Mouse (Mus musculus): ENCODE measurements around the gene Kcna7. TPM values are rescaled to one million over a fixed set of nuclear protein-coding genes. Genes with fewer than 3 reads are reported as not detected.
A peak's percentile ranks its signal among the peaks of the same experiment; 100 is the strongest.

Gene Kcna7
- polyA plus RNA-seq, 1 experiment from 2014 or later: not detected

DNA sequence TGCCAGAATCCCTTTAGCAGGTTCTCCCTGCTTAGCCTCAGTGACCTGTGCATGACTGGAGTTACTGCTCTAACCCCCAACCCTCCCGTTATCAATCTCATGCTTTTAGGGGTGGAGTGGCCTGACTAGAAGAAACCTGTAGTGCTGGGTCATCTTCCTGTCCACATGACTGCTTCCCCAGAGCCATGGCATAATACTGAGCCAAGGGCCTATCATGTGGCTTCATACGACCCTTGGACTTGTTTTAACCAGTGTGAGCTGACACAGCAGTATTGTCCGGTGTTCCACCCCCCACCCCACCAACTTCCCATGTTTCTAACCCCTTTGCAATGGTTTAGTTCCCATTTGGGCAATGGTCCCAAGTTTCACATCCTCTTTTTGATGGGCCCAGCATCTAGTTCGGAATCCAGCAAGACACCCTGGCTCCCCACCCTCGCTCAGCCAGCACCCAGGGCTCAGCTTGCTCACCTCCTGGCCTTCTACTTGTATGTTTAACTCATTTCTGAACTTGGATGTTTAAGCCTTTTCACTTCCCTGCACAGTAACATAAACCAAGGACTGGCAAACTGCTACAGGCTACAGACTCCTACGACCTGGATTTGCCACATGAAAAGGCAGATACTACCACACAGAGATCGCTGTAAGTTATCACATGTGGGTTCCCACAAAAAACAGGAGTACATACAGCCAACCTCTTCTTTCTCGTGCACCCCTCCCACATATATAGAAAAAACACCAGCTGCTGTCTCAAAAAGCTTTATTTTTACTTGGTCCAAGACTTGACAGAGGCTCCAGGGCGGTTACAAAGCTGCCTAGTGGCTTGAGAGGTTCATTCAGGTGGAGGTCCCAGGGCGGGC, 52.0 kb downstream of the Kcna7 start:
- Histone ChIP-seq H3K36me3 (peaks cover 62% of the 10 kb centered on the region), H3K27ac (peak overlapping the region; percentile 52), H3K9ac (peak overlapping the region; percentile 64), H3K4me3 (replicated peaks) (peak overlapping the region; percentile 68), H3K27me3 (no peaks in the 10 kb centered on the region), H3K4me1 (peaks cover 41% of the 10 kb centered on the region), H3K4me2 (peak overlapping the region; percentile 69), H3K9me3 (replicated peaks) (no peaks in the 10 kb centered on the region)
- ATAC-seq (replicated peaks; ENCODE audit: low FRiP score): no peak
- 56% methylated on average over 10 of the region's 10 CpGs for WGBS

DNA sequence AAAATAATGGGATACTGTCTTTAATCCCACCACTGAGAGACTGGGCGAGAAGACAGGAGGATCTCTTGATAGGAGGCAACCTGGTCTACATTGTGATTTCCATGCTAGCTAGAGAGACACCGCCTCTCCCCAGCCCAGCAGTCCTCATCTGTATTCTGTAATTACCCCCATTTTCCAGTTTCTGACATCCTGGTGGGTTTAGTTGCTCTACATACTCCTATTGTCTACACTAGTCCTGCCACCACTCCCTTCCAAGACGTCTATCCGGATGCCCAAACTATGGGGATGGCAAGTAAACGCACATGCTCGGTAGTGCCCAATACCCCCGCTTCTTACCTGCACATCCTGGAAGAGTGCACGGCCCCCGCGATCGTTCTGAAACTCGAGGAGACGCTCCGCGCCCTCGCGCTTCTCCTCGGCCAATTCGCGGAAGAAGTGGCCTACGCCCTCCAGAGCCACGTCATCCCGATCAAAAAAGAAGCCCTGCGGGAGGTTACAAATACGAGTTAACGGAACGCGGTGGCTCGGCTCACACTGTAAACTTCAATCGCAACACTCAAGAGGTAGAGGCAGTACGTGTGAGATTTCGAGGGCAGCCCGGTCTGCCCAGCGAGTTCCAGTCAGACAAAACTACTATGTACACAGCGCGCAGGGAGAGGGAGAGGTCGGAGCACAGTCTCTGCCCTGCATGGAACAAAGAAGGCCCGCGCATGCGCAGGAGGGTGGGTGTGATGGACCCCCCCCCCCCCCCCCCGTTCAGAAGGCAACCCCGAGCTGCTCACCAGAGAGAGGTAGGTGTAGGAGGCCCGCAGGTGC, 53.5 kb downstream of the Kcna7 start:
- H3K27me3 ChIP-seq: no peaks in the 10 kb centered on the region
- peaks cover 63% of the 10 kb centered on the region for H3K36me3 ChIP-seq
- H3K27ac ChIP-seq: peak overlapping the region; percentile 94

More for the DNA sequence above, 53.5 kb downstream of the Kcna7 start:
- Histone ChIP-seq H3K9me3 (replicated peaks) (no peaks in the 10 kb centered on the region), H3K4me2 (peak overlapping the region; percentile 69), H3K4me1 (peaks cover 41% of the 10 kb centered on the region), H3K9ac (peak overlapping the region; percentile 64), H3K4me3 (replicated peaks) (peak overlapping the region; percentile 68)
- under 1% methylated on average over 43 of the region's 43 CpGs for WGBS
- peak; percentile 68 for ATAC-seq (replicated peaks; ENCODE audit: low FRiP score)

Small RNA genes lying within 50 kb of the gene (microRNA-seq; reads per million reads assigned to microRNA genes)
- not detected for gene Gm22133

Other genes with a start within 250 kb of the Kcna7 start
- gene Slc17a7, start 241.7 kb upstream of the Kcna7 start, polyA plus RNA-seq (2015; fragmentation: Nextera tagmentation; extraction: Ambion mirVana): 0.14 and 0.30 TPM in 2 replicates
- not detected in 2 replicates for gene Gfy, start 226.1 kb upstream of the Kcna7 start, polyA plus RNA-seq (2015; fragmentation: Nextera tagmentation; extraction: Ambion mirVana)
- not detected in 2 replicates for gene Pth2, start 224.7 kb upstream of the Kcna7 start, polyA plus RNA-seq (2015; fragmentation: Nextera tagmentation; extraction: Ambion mirVana)
- 0.78 and 1.1 TPM in 2 replicates for gene Ccdc155, start 200.8 kb upstream of the Kcna7 start, polyA plus RNA-seq (2015; fragmentation: Nextera tagmentation; extraction: Ambion mirVana)
- gene Dkkl1, start 193.5 kb upstream of the Kcna7 start, polyA plus RNA-seq (2015; fragmentation: Nextera tagmentation; extraction: Ambion mirVana): 0.97 and 1.4 TPM in 2 replicates
- gene Tead2, start 189.9 kb upstream of the Kcna7 start, polyA plus RNA-seq (2015; fragmentation: Nextera tagmentation; extraction: Ambion mirVana): 196 and 207 TPM in 2 replicates
- 1.2 and 2.4 TPM in 2 replicates for gene Cd37, start 166.5 kb upstream of the Kcna7 start, polyA plus RNA-seq (2015; fragmentation: Nextera tagmentation; extraction: Ambion mirVana)
- 0.10 and 0.23 TPM in 2 replicates for gene Slc6a16, start 164.6 kb upstream of the Kcna7 start, polyA plus RNA-seq (2015; fragmentation: Nextera tagmentation; extraction: Ambion mirVana)
- gene Slc6a21, start 128.1 kb upstream of the Kcna7 start, polyA plus RNA-seq (2015; fragmentation: Nextera tagmentation; extraction: Ambion mirVana): not detected in 2 replicates
- 17.4 and 19.0 TPM in 2 replicates for gene Trpm4, start 71.9 kb upstream of the Kcna7 start, polyA plus RNA-seq (2015; fragmentation: Nextera tagmentation; extraction: Ambion mirVana)
- gene Hrc, start 70.4 kb upstream of the Kcna7 start, polyA plus RNA-seq (2015; fragmentation: Nextera tagmentation; extraction: Ambion mirVana): 2.1 and 2.5 TPM in 2 replicates
- 6.7 and 7.5 TPM in 2 replicates for gene Ppfia3, start 38.6 kb upstream of the Kcna7 start, polyA plus RNA-seq (2015; fragmentation: Nextera tagmentation; extraction: Ambion mirVana)
- gene Lin7b, start 35.1 kb upstream of the Kcna7 start, polyA plus RNA-seq (2015; fragmentation: Nextera tagmentation; extraction: Ambion mirVana): 0.41 and 0.96 TPM in 2 replicates
- 225 and 242 TPM in 2 replicates for gene Snrnp70, start 9.9 kb upstream of the Kcna7 start, polyA plus RNA-seq (2015; fragmentation: Nextera tagmentation; extraction: Ambion mirVana)
- 1.1 and 1.4 TPM in 2 replicates for gene Ntf5, start 8.0 kb downstream of the Kcna7 start, polyA plus RNA-seq (2015; fragmentation: Nextera tagmentation; extraction: Ambion mirVana)
- not detected in 2 replicates for gene Lhb, start 15.2 kb downstream of the Kcna7 start, polyA plus RNA-seq (2015; fragmentation: Nextera tagmentation; extraction: Ambion mirVana)
- 37.6 and 40.8 TPM in 2 replicates for gene Gys1, start 29.2 kb downstream of the Kcna7 start, polyA plus RNA-seq (2015; fragmentation: Nextera tagmentation; extraction: Ambion mirVana)
- gene Ruvbl2, start 32.4 kb downstream of the Kcna7 start, polyA plus RNA-seq (2015; fragmentation: Nextera tagmentation; extraction: Ambion mirVana): 165 and 167 TPM in 2 replicates
- 4,509 and 4,690 TPM in 2 replicates for gene Ftl1, start 54.2 kb downstream of the Kcna7 start, polyA plus RNA-seq (2015; fragmentation: Nextera tagmentation; extraction: Ambion mirVana)
- 184 and 195 TPM in 2 replicates for gene Bax, start 61.2 kb downstream of the Kcna7 start, polyA plus RNA-seq (2015; fragmentation: Nextera tagmentation; extraction: Ambion mirVana)
- 1.0 and 1.1 TPM in 2 replicates for gene Tulp2, start 76.2 kb downstream of the Kcna7 start, polyA plus RNA-seq (2015; fragmentation: Nextera tagmentation; extraction: Ambion mirVana)
- gene Gm45808, start 81.2 kb downstream of the Kcna7 start, polyA plus RNA-seq (2015; fragmentation: Nextera tagmentation; extraction: Ambion mirVana): not detected in 2 replicates
- 3.3 and 3.5 TPM in 2 replicates for gene Dhdh, start 83.2 kb downstream of the Kcna7 start, polyA plus RNA-seq (2015; fragmentation: Nextera tagmentation; extraction: Ambion mirVana)
- gene Nucb1, start 104.8 kb downstream of the Kcna7 start, polyA plus RNA-seq (2015; fragmentation: Nextera tagmentation; extraction: Ambion mirVana): 221 and 252 TPM in 2 replicates
- gene Ppp1r15a, start 120.6 kb downstream of the Kcna7 start, polyA plus RNA-seq (2015; fragmentation: Nextera tagmentation; extraction: Ambion mirVana): 18.6 and 24.7 TPM in 2 replicates
- 4.5 and 5.1 TPM in 2 replicates for gene Plekha4, start 120.7 kb downstream of the Kcna7 start, polyA plus RNA-seq (2015; fragmentation: Nextera tagmentation; extraction: Ambion mirVana)
- 11.8 and 14.8 TPM in 2 replicates for gene Hsd17b14, start 149.2 kb downstream of the Kcna7 start, polyA plus RNA-seq (2015; fragmentation: Nextera tagmentation; extraction: Ambion mirVana)
- gene Bcat2, start 164.5 kb downstream of the Kcna7 start, polyA plus RNA-seq (2015; fragmentation: Nextera tagmentation; extraction: Ambion mirVana): 75.4 and 78.5 TPM in 2 replicates
- gene Fgf21, start 209.8 kb downstream of the Kcna7 start, polyA plus RNA-seq (2015; fragmentation: Nextera tagmentation; extraction: Ambion mirVana): 0.32 TPM in 1 of 2 replicates, not detected in the other
- gene Fut1, start 211.6 kb downstream of the Kcna7 start, polyA plus RNA-seq (2015; fragmentation: Nextera tagmentation; extraction: Ambion mirVana): 0.06 and 0.21 TPM in 2 replicates
- gene Izumo1, start 216.2 kb downstream of the Kcna7 start, polyA plus RNA-seq (2015; fragmentation: Nextera tagmentation; extraction: Ambion mirVana): 0.14 and 0.17 TPM in 2 replicates
- gene Rasip1, start 221.8 kb downstream of the Kcna7 start, polyA plus RNA-seq (2015; fragmentation: Nextera tagmentation; extraction: Ambion mirVana): 16.1 and 18.0 TPM in 2 replicates
- 7.5 and 9.0 TPM in 2 replicates for gene Mamstr, start 234.3 kb downstream of the Kcna7 start, polyA plus RNA-seq (2015; fragmentation: Nextera tagmentation; extraction: Ambion mirVana)